Mouse (Mus musculus) 3T3-L1 (cell line): ENCODE measurements at regions not wholly inside any gene's neighbourhood (a gene's known extent, or its start where the extent isn't known, plus 50 kb on each side); places are given as distances from the start of the nearest gene placed in this dataset.

Source experiments
- DNase-seq: peaks from one replicate; pipeline ENCODE4 v3.0.0-alpha.2; 2015; ENCODE audit warnings: low read depth, low spot score

GRCm38 (mm10) chr17:45828284-45828824, 94.7 kb upstream of the 1600014C23Rik start:
- peak; percentile 78 for DNase-seq

- DNase-seq: no peak
These were observed 91.3 kb upstream of the 1600014C23Rik start for GRCm38 (mm10) chr17:45824977-45825376.

GRCm38 (mm10) chr17:45823501-45823900, 89.9 kb upstream of the 1600014C23Rik start:
- no peak for DNase-seq

GRCm38 (mm10) chr17:45822427-45822826, 88.8 kb upstream of the 1600014C23Rik start:
- DNase-seq: no peak

GRCm38 (mm10) chr17:45821356-45821755, 87.7 kb upstream of the 1600014C23Rik start:
- no peak for DNase-seq

- DNase-seq: no peak
These were observed 85.5 kb upstream of the 1600014C23Rik start for GRCm38 (mm10) chr17:45819143-45819542.

- no peak for DNase-seq
These were observed 82.9 kb upstream of the 1600014C23Rik start for GRCm38 (mm10) chr17:45816566-45816965.

GRCm38 (mm10) chr17:45815833-45816232, 82.2 kb upstream of the 1600014C23Rik start:
- DNase-seq: peak; percentile 96

GRCm38 (mm10) chr17:45815341-45815740, 81.7 kb upstream of the 1600014C23Rik start:
- DNase-seq: peak; percentile 53

- no peak for DNase-seq
These were observed 80.9 kb upstream of the 1600014C23Rik start for GRCm38 (mm10) chr17:45814586-45814985.

- no peak for DNase-seq
These were observed 80.3 kb upstream of the 1600014C23Rik start for GRCm38 (mm10) chr17:45813956-45814355.

GRCm38 (mm10) chr17:45812289-45812955, 78.8 kb upstream of the 1600014C23Rik start:
- DNase-seq: no peak

GRCm38 (mm10) chr17:45811632-45812221, 78.1 kb upstream of the 1600014C23Rik start:
- no peak for DNase-seq

GRCm38 (mm10) chr17:45809728-45810127, 76.1 kb upstream of the 1600014C23Rik start:
- DNase-seq: no peak

GRCm38 (mm10) chr17:45808374-45808773, 74.7 kb upstream of the 1600014C23Rik start:
- no peak for DNase-seq

GRCm38 (mm10) chr17:45807452-45807851, 73.8 kb upstream of the 1600014C23Rik start:
- no peak for DNase-seq

GRCm38 (mm10) chr17:45806831-45807230, 73.2 kb upstream of the 1600014C23Rik start:
- DNase-seq: no peak

GRCm38 (mm10) chr17:45806430-45806829, 72.8 kb upstream of the 1600014C23Rik start:
- no peak for DNase-seq

GRCm38 (mm10) chr17:45805471-45806082, 71.9 kb upstream of the 1600014C23Rik start:
- no peak for DNase-seq

GRCm38 (mm10) chr17:45803331-45803730, 69.7 kb upstream of the 1600014C23Rik start:
- no peak for DNase-seq

- DNase-seq: no peak
These were observed 68.8 kb upstream of the 1600014C23Rik start for GRCm38 (mm10) chr17:45802439-45802838.

GRCm38 (mm10) chr17:45799725-45800124, 66.1 kb upstream of the 1600014C23Rik start:
- DNase-seq: no peak

GRCm38 (mm10) chr17:45798996-45799395, 65.4 kb upstream of the 1600014C23Rik start:
- peak; percentile 72 for DNase-seq
